Mouse (Mus musculus): ENCODE data around the gene Arfip1.

DNA sequence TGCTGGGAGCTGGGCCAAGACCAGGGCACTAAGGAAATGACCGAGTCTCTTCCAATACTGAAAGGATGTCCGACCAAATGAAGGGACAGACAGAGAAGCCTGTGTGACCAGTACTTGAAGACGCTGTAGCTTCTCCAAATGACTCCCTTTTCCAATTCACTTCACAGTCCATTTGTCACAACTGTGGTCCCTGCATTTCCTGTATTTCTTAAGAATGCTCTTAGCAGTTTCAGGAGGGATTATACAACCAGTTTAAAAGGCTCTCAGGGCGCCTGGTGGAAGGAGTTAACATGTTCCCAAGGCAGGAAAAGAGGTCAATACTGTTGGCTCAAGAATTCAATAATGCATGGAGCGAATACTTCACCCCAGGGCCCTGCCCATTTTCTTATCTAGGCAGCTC lies 109.5 kb downstream of the Arfip1 start:
- TF ChIP-seq POLR2A (IDR thresholded peaks at IDR 0.05; ENCODE audit: low read depth, low read length) (no peak), CTCF (conservative IDR thresholded peaks at IDR 0.05; ENCODE audit: insufficient read depth, insufficient read length, low read depth, low read length) (no peak)
